Mouse (Mus musculus) midbrain, embryonic 14.5 days (tissue): ENCODE data around the gene Mylk. TPM values are rescaled to one million over a fixed set of nuclear protein-coding genes. Genes with fewer than 3 reads are reported as not detected.

ENCODE experiments used
- ATAC-seq: fragments of 200-750 bp; cut with Nextera tagmentation; 2 replicates; pipeline ENCODE4 v1.8.0; 2017; ENCODE audit warnings: moderate number of reproducible peaks, moderate library complexity; ENCODE audit not compliant: low FRiP score, low TSS enrichment
- DNase-seq: peaks from one replicate; pipeline ENCODE4 v3.0.0-alpha.2; 2015
- H3K27ac ChIP-seq: fragments of 300-500 bp; sonication (generic); replicated peaks from 2 replicates; pipeline ENCODE4 v1.5.1; 2014; ENCODE audit warnings: mild to moderate bottlenecking, low read depth, low read length, moderate library complexity
- H3K27me3 ChIP-seq: fragments of 300-500 bp; sonication (generic); 2 replicates; pipeline ENCODE4 v1.6.1; 2014; ENCODE audit warnings: low read length, control low read depth, mixed read lengths; ENCODE audit not compliant: control insufficient read depth, insufficient read depth
- H3K36me3 ChIP-seq: fragments of 300-500 bp; sonication (generic); 2 replicates; pipeline ENCODE4 v1.6.1; 2014; ENCODE audit warnings: low read length, control low read depth; ENCODE audit not compliant: control insufficient read depth, insufficient read depth
- H3K4me1 ChIP-seq: fragments of 300-500 bp; sonication (generic); 2 replicates; pipeline ENCODE4 v1.6.1; 2014; ENCODE audit warnings: mild to moderate bottlenecking, antibody characterized with exemption, low read length, control low read depth; ENCODE audit not compliant: control insufficient read depth, insufficient read depth
- H3K4me2 ChIP-seq: fragments of 300-500 bp; sonication (generic); 2 replicates; pipeline ENCODE4 v1.6.1; 2014; ENCODE audit warnings: mild to moderate bottlenecking, low read length, moderate library complexity
- H3K4me3 ChIP-seq: fragments of 300-500 bp; sonication (generic); replicated peaks from 2 replicates; pipeline ENCODE4 v1.5.1; 2014; ENCODE audit warnings: low read depth, low read length
- H3K9ac ChIP-seq: fragments of 300-500 bp; sonication (generic); replicated peaks from 2 replicates; pipeline ENCODE4 v1.6.1; 2014; ENCODE audit warnings: mild to moderate bottlenecking, low read length, moderate library complexity
- H3K9me3 ChIP-seq: fragments of 300-500 bp; sonication (generic); 2 replicates; pipeline ENCODE4 v1.6.1; 2016; ENCODE audit warnings: low read length, control low read depth, mixed read lengths; ENCODE audit not compliant: control insufficient read depth
- WGBS: fragments of 180-500 bp; shearing (Covaris S2); extraction: QIAGEN DNeasy Blood & Tissue Kit; methylation state at CpG from one replicate; pipeline ENCODE4 v1.1.7; 2014; 5-methylcytosine and 5-hydroxymethylcytosine counted together
- polyA plus RNA-seq: library from polyadenylated mRNA; unstranded; fragments of >200 nt; fragmentation: Nextera tagmentation; extraction: Ambion mirVana; gene quantifications from 2 replicates; pipeline ENCODE4 v1.2.1, GENCODE M21; 2014

Mylk gene
- polyA plus RNA-seq, 1 experiment from 2014 or later, result 4.9 TPM

DNA sequence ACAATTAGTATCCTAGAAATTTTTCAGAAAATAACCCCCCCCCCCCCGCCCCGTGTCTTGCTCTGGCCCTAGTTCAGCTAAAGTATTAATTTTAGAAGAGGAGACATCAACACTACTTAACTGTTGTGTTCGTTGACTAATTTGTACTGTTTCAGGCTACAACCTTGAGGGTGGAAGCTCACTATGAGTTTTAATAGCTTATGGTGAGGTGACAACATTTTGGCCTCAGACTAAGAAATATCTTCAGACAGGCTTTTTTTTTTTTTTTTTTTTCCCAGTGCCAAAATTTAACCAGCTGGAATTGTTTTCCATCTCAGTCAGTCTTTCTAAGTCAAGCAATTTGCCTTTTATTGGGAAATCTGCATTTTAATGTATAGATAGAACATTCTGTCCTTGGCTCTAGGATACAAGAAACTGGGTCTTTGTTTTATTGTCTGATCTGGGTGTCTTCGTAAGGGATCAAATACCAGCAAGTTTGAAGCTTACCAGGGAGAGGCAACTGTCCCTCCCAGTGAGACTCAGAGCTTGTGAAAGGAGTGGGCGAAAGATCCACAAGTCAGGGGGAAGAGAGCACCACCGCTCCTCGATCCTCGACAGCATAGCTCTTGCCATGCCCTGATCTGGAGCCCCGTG, 19.1 kb downstream of the Mylk start:
- no peaks in the 10 kb centered on the region for H3K27me3 ChIP-seq
- H3K9me3 ChIP-seq, result no peaks in the 10 kb centered on the region
- ATAC-seq (no peak), DNase-seq (no peak)
- 61% methylated on average over 9 of the region's 9 CpGs for WGBS
- H3K4me3 ChIP-seq, result no peak overlapping the region
- no peaks in the 10 kb centered on the region for H3K4me1 ChIP-seq
- no peaks in the 10 kb centered on the region for H3K36me3 ChIP-seq
- H3K4me2 ChIP-seq, result no peak overlapping the region
- no peak overlapping the region for H3K27ac ChIP-seq
- H3K9ac ChIP-seq, result no peak overlapping the region

- Histone ChIP-seq H3K4me2 (no peak overlapping the region), H3K27me3 (no peaks in the 10 kb centered on the region), H3K4me3 (no peak overlapping the region), H3K36me3 (no peaks in the 10 kb centered on the region), H3K9ac (no peak overlapping the region), H3K4me1 (no peaks in the 10 kb centered on the region), H3K27ac (no peak overlapping the region), H3K9me3 (no peaks in the 10 kb centered on the region)
- DNase-seq (no peak), ATAC-seq (no peak)
- WGBS, result 61% methylated on average over 1 of the region's 1 CpGs
These were observed 20.7 kb downstream of the Mylk start for GRCm38 (mm10) chr16:34765666-34766065.

GRCm38 (mm10) chr16:34766193-34766592, 21.2 kb downstream of the Mylk start:
- Histone ChIP-seq H3K4me1 (no peaks in the 10 kb centered on the region), H3K9ac (no peak overlapping the region), H3K9me3 (no peaks in the 10 kb centered on the region), H3K4me2 (no peak overlapping the region), H3K36me3 (no peaks in the 10 kb centered on the region), H3K27ac (no peak overlapping the region), H3K4me3 (no peak overlapping the region), H3K27me3 (no peaks in the 10 kb centered on the region)
- WGBS, result 93% methylated on average over 1 of the region's 1 CpGs
- DNase-seq, result no peak
- ATAC-seq, result no peak

- Histone ChIP-seq H3K9me3 (no peaks in the 10 kb centered on the region), H3K27ac (no peak overlapping the region), H3K4me2 (no peak overlapping the region), H3K9ac (no peak overlapping the region), H3K36me3 (no peaks in the 10 kb centered on the region), H3K27me3 (no peaks in the 10 kb centered on the region), H3K4me3 (no peak overlapping the region), H3K4me1 (peaks cover 2% of the 10 kb centered on the region)
- ATAC-seq (no peak), DNase-seq (no peak)
- WGBS, result 91% methylated on average over 2 of the region's 2 CpGs
These were observed 22.4 kb downstream of the Mylk start for GRCm38 (mm10) chr16:34767443-34767842.

GRCm38 (mm10) chr16:34768436-34768835, 23.4 kb downstream of the Mylk start:
- DNase-seq (peak; percentile 38), ATAC-seq (no peak)
- H3K4me3 ChIP-seq, result no peak overlapping the region
- no peaks in the 10 kb centered on the region for H3K27me3 ChIP-seq
- H3K4me1 ChIP-seq, result peaks cover 12% of the 10 kb centered on the region
- no peak overlapping the region for H3K27ac ChIP-seq
- no peak overlapping the region for H3K4me2 ChIP-seq
- 67% methylated on average over 4 of the region's 4 CpGs for WGBS
- no peaks in the 10 kb centered on the region for H3K36me3 ChIP-seq
- no peaks in the 10 kb centered on the region for H3K9me3 ChIP-seq
- no peak overlapping the region for H3K9ac ChIP-seq

- Histone ChIP-seq H3K27me3 (no peaks in the 10 kb centered on the region), H3K36me3 (no peaks in the 10 kb centered on the region), H3K9ac (no peak overlapping the region), H3K4me1 (peaks cover 12% of the 10 kb centered on the region), H3K4me2 (no peak overlapping the region), H3K27ac (no peak overlapping the region), H3K9me3 (no peaks in the 10 kb centered on the region), H3K4me3 (no peak overlapping the region)
- no peak for DNase-seq
- ATAC-seq, result no peak
- WGBS, result 94% methylated on average over 4 of the region's 4 CpGs
These were observed 25.1 kb downstream of the Mylk start for GRCm38 (mm10) chr16:34770127-34770526.

- 7% methylated on average over 4 of the region's 4 CpGs for WGBS
- Histone ChIP-seq H3K4me3 (no peak overlapping the region), H3K36me3 (no peaks in the 10 kb centered on the region), H3K9me3 (no peaks in the 10 kb centered on the region), H3K9ac (no peak overlapping the region; the same call in 1 of the 2 replicates), H3K4me2 (0 out of 2 replicates have a peak overlapping the region, but pooled peaks have one; percentile 10), H3K4me1 (peaks cover 12% of the 10 kb centered on the region), H3K27me3 (no peaks in the 10 kb centered on the region), H3K27ac (peak overlapping the region; percentile 57)
- peak; percentile 80 for DNase-seq
- peak; percentile 31; the same call in 1 of the 2 replicates for ATAC-seq
These were observed 27.5 kb downstream of the Mylk start for GRCm38 (mm10) chr16:34772445-34773032.

DNA sequence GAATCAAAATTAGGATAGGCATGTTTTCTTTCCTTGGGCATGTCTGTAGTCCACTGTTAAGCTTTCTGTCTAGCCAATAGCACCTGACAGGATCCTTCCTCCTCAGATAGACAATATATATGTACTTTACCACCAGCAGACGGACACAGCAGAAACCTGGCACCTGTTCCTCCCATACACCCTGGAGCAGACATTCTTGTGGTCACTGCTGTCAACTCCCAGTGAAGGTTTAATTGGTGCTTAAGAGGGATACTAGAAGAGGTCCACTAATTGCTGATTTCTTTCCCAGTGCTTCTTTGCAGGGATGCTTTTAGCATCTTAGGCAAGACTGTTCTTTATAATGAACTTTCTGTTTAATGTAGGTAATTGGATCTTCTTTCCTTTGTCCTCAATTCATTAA, 37.4 kb downstream of the Mylk start:
- H3K9me3 ChIP-seq, result no peaks in the 10 kb centered on the region
- DNase-seq (no peak), ATAC-seq (no peak)
- H3K4me3 ChIP-seq, result no peak overlapping the region
- no peaks in the 10 kb centered on the region for H3K27me3 ChIP-seq
- no peak overlapping the region for H3K4me2 ChIP-seq
- no peaks in the 10 kb centered on the region for H3K4me1 ChIP-seq
- WGBS, result 56% methylated on average over 1 of the region's 1 CpGs
- H3K9ac ChIP-seq, result no peak overlapping the region
- H3K36me3 ChIP-seq, result no peaks in the 10 kb centered on the region
- H3K27ac ChIP-seq, result no peak overlapping the region

DNA sequence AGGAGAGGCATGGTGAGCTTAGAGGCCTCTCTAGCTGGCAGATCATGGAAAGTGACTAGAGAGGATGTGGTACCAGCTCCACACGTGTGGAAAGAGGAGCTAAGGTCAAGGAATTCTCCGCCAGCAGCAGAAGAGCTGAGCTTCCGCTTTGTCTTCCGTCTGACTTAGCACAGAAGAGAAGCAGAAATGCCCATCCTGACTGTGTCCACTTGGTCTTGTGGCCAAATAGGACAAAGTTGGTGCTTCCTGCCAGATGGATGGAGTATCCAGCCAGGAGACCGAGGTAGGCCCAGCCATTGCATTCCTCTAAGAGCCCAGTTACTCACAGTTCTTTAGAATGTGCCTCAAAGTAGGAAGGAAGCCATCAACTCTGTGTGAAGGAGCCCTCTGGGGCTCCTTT, 38.5 kb downstream of the Mylk start:
- no peaks in the 10 kb centered on the region for H3K27me3 ChIP-seq
- no peak overlapping the region for H3K4me2 ChIP-seq
- DNase-seq (no peak), ATAC-seq (no peak)
- H3K4me3 ChIP-seq, result no peak overlapping the region
- H3K27ac ChIP-seq, result no peak overlapping the region
- H3K36me3 ChIP-seq, result no peaks in the 10 kb centered on the region
- no peaks in the 10 kb centered on the region for H3K4me1 ChIP-seq
- 96% methylated on average over 5 of the region's 5 CpGs for WGBS
- H3K9me3 ChIP-seq, result no peaks in the 10 kb centered on the region
- no peak overlapping the region for H3K9ac ChIP-seq
